Mouse (Mus musculus): Measurements from ENCODE around the gene Gabpb2. TPM values are rescaled to one million over a fixed set of nuclear protein-coding genes. Genes with fewer than 3 reads are reported as not detected.
"Not testable (repeated sequence)": the region's sequence is repeated elsewhere in the genome, so short reads cannot be mapped to it uniquely, and the experiment has no call there.

Gene Gabpb2
- total RNA-seq, 2 experiments from 2014 or later = 39.8 to 54.3 TPM

- no peak for ATAC-seq (replicated peaks; ENCODE audit: poor library complexity, severe bottlenecking)
Measured at GRCm38 (mm10) chr3:95163419-95164255, 54.1 kb downstream of the Gabpb2 start.

GRCm38 (mm10) chr3:95162345-95162628 is 55.4 kb downstream of the Gabpb2 start:
- ATAC-seq (replicated peaks; ENCODE audit: poor library complexity, severe bottlenecking) = no peak

GRCm38 (mm10) chr3:95161618-95162344 is 55.9 kb downstream of the Gabpb2 start:
- ATAC-seq (replicated peaks; ENCODE audit: poor library complexity, severe bottlenecking) = no peak

GRCm38 (mm10) chr3:95161041-95161551 is 56.6 kb downstream of the Gabpb2 start:
- no peak for ATAC-seq (replicated peaks; ENCODE audit: poor library complexity, severe bottlenecking)

GRCm38 (mm10) chr3:95159987-95160963 is 57.4 kb downstream of the Gabpb2 start, which contains the start of gene Sema6c:
Sema6c (plus strand) TSS chr3:95160457.
- peak; percentile 97 for ATAC-seq (replicated peaks; ENCODE audit: poor library complexity, severe bottlenecking)

- ATAC-seq (replicated peaks; ENCODE audit: poor library complexity, severe bottlenecking) = 0 out of 2 replicates have a peak, but pooled peaks have one; percentile 4
Measured at GRCm38 (mm10) chr3:95159511-95159986, 58.2 kb downstream of the Gabpb2 start.

- peak; percentile 93 for ATAC-seq (replicated peaks; ENCODE audit: poor library complexity, severe bottlenecking)
Measured at GRCm38 (mm10) chr3:95153874-95154273, 63.8 kb downstream of the Gabpb2 start.

- no peak for ATAC-seq (replicated peaks; ENCODE audit: poor library complexity, severe bottlenecking)
Measured at GRCm38 (mm10) chr3:95147924-95148323, 69.8 kb downstream of the Gabpb2 start.

GRCm38 (mm10) chr3:95142617-95143011 is 75.1 kb downstream of the Gabpb2 start:
- peak; percentile 64 for ATAC-seq (replicated peaks; ENCODE audit: poor library complexity, severe bottlenecking)

GRCm38 (mm10) chr3:95141952-95142616 is 75.6 kb downstream of the Gabpb2 start, which contains the start of gene Tnfaip8l2:
Tnfaip8l2 (minus strand) TSS chr3:95142360.
- peak; percentile 66 for ATAC-seq (replicated peaks; ENCODE audit: poor library complexity, severe bottlenecking)

GRCm38 (mm10) chr3:95141474-95141873 is 76.2 kb downstream of the Gabpb2 start:
- ATAC-seq (replicated peaks; ENCODE audit: poor library complexity, severe bottlenecking) = peak; percentile 72

GRCm38 (mm10) chr3:95140795-95141194 is 76.9 kb downstream of the Gabpb2 start:
- no peak for ATAC-seq (replicated peaks; ENCODE audit: poor library complexity, severe bottlenecking)

- no peak for ATAC-seq (replicated peaks; ENCODE audit: poor library complexity, severe bottlenecking)
Measured at GRCm38 (mm10) chr3:95140289-95140595, 77.5 kb downstream of the Gabpb2 start.

GRCm38 (mm10) chr3:95139586-95140288 is 78.0 kb downstream of the Gabpb2 start:
- ATAC-seq (replicated peaks; ENCODE audit: poor library complexity, severe bottlenecking) = peak; percentile 12

GRCm38 (mm10) chr3:95136336-95136735 is 81.4 kb downstream of the Gabpb2 start:
- peak; percentile 11 for ATAC-seq (replicated peaks; ENCODE audit: poor library complexity, severe bottlenecking)

GRCm38 (mm10) chr3:95135433-95136052 is 82.2 kb downstream of the Gabpb2 start:
- ATAC-seq (replicated peaks; ENCODE audit: poor library complexity, severe bottlenecking) = peak; percentile 45

- peak; percentile 57 for ATAC-seq (replicated peaks; ENCODE audit: poor library complexity, severe bottlenecking)
Measured at GRCm38 (mm10) chr3:95135023-95135422, 82.7 kb downstream of the Gabpb2 start.

GRCm38 (mm10) chr3:95134133-95134532 is 83.6 kb downstream of the Gabpb2 start:
- ATAC-seq (replicated peaks; ENCODE audit: poor library complexity, severe bottlenecking) = not testable (repeated sequence)
